Mouse (Mus musculus) inflammation-experienced regulatory T-cells, adult 16 weeks (primary cell): ENCODE data around the gene Cd1d1. TPM values are rescaled to one million over a fixed set of nuclear protein-coding genes. Genes with fewer than 3 reads are reported as not detected.

Source experiments
- polyA plus RNA-seq: library from polyadenylated mRNA; unstranded; fragments of 100-300 nt; shearing (Covaris generic); gene quantifications from one replicate; pipeline ENCODE4 v1.2.1, GENCODE M21; 2017

Cd1d1 gene
- polyA plus RNA-seq = 199 TPM

GRCm38 (mm10) chr3:86999415-86999740 is at the start of gene Cd1d1:
Gene Cd1d1 (minus strand): TSS chr3:86999441.

Other genes with a start within 250 kb of the Cd1d1 start
- 4.6 TPM for gene Dclk2, start 78.6 kb downstream of the Cd1d1 start, polyA plus RNA-seq
- gene Kirrel, start 175.3 kb upstream of the Cd1d1 start, polyA plus RNA-seq = not detected